Mouse (Mus musculus) MEL-GATA-1-ER (cell line): ENCODE results near the gene Lgals3bp.
"Not testable (repeated sequence)": the region's sequence is repeated elsewhere in the genome, so short reads cannot be mapped to it uniquely, and the experiment has no call there.

ENCODE experiments used
- DNase-seq: peaks from one replicate; pipeline ENCODE4 v3.0.0-alpha.2; 2012; ENCODE audit warnings: low read depth; ENCODE audit errors: extremely low read depth

Gene Lgals3bp

DNA sequence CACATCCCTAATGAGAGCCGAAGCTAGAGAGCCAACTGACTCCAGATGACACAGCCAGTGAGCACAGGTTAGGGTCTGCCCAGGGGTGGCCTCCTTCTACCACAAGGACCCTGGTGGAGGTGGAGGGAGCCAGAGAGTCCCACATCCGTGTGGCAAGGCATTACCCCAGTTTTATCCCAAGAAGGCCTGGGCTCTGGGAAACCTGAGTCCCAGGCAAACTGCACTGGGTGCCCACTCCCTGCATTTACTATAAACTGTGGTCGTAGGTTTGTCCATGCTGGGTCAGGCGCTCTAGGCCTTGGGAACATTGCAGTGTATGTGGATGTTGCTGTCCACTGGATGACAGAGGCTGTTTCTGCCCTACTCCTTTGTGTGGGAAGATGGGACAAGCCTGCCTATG, 697 bp downstream of the Lgals3bp start:
- DNase-seq, result no peak

DNA sequence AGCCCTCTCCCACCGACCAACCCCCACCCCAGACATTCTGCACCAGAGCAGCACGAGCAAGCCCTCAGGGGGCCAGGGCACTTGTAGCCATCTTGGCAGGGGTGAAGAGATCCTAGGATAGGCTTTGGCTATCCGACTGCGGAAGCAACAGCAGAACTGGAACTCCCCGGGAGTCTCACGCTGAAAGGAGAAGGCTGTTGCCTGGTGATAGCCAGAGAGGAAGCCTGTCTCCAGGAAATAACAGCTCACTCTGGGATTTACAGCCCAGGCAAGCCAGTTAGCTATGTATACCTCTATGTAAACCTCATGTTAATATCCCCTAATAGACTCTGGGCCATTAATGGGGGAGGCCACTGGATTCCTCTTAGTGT, 1.3 kb downstream of the Lgals3bp start:
- DNase-seq, result peak; percentile 72

DNA sequence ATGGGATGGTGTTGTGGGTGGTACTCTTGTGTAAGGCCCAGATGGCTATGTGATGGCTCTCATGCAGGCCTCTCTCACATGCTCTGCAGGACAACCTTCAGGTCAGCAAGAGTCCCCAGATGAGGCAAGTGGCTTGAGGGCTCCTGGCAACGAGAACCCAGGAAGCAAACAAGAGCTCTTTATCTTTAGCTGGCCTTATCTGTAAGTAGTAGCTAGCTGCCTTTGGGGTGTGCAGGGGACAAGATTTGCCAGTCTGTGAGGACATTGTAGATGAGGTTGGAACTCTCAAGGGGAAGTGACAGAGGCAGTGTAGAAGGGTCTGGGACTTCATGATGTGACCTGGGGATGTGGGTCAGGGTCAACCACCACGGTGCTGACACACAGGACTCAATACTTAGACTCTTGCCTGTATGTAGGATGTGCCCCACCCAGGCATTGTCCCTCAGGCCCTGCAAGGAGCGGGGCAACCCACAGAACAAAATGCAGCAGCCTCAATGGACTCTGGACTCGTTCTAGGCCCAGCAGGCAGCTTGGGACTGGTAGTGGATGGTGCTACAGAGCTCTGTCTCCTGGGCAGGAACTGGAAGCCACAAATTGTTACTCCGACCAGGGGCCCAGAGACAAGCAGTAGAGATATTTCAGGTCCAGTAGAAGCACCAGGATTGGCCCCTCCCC, 1.9 kb downstream of the Lgals3bp start:
- no peak for DNase-seq

DNA sequence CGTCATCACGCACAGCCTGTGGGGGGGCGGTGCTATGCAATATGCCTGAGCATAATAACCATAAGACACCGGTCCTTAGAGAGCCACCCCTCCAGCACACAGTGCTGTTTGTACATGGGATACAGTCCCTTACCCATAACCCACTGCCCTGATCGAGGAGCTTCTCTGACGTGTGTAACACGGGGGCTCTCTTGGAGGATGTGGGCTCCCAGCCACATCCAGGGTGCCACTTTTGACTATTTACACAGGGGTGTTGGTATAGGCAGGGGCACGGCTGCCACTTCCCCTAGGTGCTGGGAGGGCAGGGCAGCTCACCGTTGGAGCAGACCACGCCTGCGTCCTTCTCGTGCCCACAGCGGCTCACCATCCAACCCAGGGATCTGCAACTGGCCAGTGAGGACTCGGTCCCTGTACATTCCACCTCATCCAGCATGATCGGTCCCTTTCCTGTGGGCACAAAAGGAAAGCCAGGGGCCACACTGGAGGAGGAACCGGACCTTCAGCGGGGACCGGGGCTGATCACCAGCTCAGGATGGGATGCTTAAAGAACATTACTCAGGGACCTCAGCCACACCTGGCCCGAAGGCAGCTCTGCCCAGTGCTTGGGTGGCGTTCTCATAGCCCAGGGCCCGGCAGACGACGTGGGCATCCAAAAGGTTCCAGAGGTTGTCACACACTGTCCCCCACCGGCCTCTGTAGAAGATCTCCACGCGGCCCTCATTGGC, 3.9 kb downstream of the Lgals3bp start:
- DNase-seq, result no peak

DNA sequence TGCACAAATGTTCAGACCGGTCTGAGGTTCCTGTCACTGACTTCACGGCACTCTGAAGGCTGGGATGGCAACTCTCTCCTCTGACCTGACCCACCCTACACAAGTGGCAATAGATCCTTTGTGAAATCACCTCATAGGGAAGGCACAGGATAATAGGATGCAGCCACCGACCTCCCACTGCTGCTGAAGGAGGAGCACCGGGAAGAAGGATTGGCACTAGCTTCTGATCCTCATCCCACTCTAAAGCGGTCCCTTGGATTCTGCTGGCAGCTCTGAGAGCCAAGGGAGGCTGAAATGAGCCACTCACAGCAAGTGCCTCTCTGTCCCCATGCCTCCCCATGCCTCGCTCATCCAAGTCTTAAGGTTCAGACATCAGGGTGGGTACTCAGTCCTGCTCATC, 7.4 kb downstream of the Lgals3bp start:
- no peak for DNase-seq

DNA sequence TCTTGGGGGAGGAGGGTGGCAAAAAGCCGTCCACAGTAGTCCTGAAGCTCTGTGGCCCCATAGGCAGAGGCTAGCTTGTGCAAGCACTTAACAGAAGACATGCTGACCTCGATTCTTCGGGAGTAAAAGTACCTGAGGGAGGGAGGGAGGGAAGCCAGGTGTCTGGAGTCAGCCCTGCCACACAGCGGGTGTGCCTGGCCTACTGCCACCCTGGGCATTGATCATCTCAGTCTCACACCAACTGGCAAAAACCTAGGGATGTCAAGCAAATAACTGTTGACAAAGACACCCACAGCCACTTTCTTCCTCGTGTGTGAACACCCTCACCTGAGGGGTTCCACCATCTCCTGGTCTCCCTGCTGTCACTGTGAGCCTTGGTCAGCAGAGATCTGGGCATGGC, 7.9 kb downstream of the Lgals3bp start:
- no peak for DNase-seq

DNA sequence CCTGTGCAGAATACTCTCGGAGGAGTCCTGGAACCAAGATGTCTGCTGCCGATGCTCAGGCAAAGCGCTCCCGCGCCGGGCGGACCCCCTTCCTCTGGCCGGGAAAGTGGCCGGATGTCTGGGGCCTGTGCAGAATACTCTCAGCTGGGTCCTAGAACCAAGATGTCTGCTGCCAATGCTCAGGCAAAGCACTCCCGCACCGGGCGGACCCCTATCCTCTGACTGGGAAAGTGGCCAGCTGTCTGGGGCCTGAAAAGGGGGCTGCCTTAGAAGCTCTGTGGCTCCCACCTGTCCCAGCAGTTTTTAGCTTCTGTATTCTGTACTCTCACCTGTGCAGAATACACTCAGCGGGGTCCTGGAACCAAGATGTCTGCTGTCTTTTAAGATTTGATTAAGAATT, 14.1 kb downstream of the Lgals3bp start:
- DNase-seq, result not testable (repeated sequence)

DNA sequence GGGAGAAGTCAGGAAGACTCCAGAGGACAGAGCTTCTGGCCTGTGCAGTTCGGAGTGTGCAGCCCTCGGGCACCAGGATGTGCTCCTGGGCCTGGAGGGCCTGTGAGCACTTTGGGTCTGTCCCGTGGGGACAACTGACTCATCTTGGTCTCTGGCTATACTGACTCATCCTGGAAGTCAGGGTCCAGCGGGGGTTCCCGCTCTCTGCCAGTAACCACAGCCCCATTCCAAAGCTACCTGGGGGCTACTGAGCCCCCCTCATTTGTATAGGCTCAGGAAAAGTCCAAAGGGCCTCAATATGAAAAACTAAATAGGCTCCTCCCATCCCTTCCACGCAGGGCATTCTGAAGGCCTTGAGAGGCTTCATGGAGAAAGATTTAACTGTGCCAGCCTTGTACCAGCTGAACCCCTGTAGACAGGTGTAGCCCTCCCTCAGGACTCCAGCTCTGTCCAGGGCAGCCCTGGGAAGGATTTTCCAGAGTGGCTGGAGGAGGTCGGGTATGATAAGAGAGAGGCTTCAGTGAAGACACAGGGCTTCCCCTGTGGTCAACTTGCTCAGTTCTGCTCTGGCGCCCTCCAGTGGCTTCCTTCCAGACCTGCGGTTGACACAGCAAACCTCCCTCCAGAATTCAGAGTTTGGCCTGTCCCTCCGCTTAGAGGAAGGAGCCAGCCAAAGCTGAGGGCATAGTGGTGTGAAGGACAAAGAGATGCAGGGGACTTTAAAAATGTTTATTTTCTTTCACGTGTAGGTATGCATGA, 22.5 kb downstream of the Lgals3bp start:
- DNase-seq, result peak; percentile 57

DNA sequence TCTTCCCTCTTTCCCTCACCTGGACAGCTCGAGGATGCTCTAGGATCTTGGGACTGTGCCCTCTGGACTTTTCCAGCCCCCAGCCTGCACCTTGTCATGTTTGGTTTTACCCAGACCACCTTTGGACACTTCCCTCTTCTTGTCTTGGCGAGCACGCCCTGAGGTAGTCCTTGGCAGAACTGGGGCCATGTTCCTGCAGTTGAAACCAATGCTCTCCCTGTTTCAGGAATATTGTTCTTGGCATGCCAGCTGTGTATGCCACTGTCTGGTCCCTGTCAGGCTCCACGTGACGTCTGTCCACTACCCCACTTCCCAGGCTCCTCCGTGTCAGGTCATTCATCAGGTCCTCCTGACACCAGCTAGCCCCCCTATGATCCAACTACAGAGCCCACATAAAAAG, 23.2 kb downstream of the Lgals3bp start:
- no peak for DNase-seq

DNA sequence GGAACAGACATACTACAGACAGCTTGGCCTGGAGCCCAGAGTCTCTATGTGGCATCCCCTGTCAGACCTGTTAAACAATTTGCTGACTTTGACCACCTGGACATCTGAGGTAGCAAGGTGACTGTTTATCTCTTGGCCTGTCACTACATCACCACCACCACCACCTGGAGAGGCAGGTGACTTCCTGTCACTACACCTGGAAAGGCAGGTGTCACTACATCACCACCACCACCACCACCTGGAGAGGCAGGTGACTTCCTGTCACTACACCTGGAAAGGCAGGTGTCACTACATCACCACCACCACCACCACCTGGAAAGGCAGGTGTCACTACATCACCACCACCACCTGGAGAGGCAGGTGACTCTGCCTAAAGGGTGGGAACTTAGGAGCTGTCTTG, 25.6 kb downstream of the Lgals3bp start:
- DNase-seq, result not testable (repeated sequence)

DNA sequence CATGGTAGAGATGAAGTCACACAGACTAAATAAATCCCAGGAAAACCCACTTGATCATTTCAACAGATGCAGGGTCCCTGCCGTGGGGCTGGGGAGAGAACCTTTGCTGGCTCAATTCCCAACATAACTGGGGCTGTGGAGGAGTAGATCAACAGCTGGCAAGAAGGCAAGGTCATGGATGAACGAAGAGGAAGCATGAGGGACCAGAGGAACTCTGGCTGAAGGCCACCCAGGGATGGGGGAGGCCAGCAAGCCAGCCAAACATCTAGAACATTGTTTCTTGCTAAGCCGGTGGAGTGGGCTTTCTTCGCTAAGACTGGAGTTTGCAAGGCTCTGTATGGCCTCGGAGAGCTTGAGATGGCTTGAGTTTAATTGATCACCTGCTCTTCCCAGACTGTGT, 26.0 kb downstream of the Lgals3bp start:
- no peak for DNase-seq

DNA sequence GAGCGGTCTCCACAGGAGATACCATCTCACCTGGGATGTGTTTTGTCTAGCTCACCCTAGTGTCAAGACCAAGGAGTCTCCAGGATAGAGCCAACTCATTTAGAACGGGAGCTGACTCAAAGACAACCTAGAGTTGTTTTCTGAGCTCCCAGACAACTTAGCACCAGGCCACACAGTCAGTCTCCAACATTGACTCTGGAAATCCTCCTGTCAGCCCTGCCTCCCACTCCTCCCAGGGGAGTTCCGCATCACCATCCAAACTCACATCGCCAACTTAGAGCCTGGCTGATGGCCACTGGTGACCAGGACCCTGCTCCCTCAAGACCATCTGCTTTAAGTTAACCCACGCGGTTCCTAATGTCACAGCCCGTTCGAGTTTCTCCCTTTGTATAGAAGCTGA, 26.4 kb downstream of the Lgals3bp start:
- DNase-seq, result no peak

DNA sequence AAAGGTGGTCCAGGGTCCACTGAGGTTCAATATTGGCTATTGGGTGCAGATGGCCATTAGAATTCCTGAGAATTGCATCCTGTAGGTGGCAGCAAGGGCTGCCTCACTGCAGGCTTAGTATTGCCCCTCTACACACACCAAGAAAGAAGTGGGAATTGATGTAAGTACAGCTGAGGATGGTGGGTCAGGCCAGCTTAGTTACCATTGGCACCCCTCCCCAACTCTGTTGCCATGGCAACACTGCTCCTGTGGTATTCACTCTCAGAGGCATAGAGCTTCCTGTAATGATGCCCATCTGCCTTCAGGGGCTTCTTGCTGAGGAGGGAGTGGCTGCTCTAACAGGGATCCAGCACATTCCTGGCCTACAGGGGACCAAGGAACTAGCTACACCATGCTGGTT, 26.9 kb downstream of the Lgals3bp start:
- DNase-seq, result no peak

DNA sequence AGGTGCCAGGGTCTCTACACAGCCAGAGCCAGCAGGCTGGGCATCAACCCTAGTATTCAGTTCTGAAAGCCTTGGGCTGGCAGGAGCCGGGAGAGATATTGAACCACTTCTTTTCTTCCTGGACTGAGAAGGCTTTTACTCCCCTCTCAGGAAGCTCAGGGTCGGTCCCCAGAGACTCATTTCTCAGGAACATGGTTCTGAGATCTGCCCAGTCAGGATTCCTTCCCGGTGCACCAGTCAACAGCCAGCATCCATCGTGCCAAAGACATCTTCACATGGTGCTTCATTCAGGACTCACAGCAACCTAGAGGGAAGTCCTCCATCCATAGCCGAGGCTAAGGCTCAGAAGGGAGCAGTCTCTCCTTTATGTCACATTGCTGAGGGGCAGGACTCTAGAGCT, 27.4 kb downstream of the Lgals3bp start:
- no peak for DNase-seq

DNA sequence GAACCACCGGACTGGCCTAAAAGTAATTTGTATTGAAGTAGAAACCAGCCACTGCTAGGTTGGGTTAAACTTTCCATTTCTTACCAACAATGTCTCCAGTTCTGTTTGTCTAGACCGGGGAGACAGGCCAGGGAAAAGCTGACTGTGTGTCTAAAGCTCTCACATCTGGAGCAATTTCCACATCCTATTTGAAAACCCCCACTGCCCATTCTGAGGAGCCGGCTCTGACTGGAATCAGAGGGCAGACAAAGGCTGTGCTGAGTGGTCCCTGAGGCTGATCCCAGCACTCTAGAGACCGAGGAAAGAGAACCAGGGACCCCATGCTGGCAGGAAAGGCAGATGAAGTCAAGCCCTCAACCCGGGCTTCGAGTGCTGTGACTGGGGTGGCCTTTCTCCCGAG, 29.3 kb downstream of the Lgals3bp start:
- no peak for DNase-seq

DNA sequence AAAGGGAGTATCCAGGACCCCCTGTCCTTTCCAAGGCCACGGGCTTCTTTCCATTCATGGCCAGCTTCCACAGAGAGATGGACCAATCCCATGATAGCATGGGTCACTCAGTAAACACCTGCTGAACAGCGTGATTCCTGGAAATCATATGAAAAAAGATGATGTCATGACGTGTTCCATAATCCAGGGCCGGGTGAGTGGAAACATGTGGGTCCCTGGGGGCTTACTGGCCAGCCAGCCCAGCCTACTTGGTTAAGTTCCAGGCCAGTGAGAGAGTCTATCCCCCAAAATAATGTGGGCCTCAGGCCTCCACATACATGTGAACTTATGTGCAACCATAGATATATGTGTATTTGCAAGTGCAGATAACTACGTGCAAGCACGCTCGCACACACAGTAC, 30.0 kb downstream of the Lgals3bp start:
- no peak for DNase-seq

DNA sequence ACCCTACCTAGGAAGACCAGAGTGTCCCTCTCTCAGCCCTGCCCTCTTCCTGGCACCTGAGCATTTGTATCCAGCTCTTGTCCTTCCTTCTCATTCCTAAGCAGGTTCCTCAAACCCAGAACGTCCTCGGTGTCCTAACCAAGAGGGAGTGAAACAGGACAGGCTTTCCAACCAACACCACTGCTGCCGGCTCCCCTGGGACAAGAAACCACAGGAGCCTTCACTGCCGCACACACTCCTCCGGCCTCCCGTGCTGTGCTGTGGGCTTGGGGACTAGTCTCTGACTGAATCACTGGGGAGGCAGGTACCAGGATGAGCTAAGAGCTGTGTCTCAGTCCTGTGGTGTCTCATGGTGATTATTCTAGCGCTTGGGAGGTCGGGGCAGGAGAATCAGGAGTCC, 32.2 kb downstream of the Lgals3bp start:
- no peak for DNase-seq

DNA sequence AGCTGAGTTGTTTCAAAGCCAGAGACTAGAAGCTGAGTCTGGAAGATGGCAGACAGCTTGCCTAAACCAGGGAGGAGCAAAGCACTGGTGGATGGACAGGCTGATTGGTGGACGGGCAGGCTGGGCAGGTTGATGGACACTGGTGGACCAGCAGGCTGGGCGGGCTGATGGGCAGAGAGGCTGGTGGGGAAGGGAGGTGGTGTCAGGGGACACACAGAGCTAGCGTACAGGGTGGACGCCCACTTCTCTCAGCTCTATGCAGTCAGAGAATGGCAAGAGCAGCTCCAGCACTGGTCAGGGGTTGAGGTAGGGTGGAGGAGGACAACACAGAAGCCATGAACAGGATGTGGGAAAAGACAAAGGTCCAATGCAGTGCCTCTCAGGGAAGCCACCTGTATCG, 32.6 kb downstream of the Lgals3bp start:
- DNase-seq, result no peak

DNA sequence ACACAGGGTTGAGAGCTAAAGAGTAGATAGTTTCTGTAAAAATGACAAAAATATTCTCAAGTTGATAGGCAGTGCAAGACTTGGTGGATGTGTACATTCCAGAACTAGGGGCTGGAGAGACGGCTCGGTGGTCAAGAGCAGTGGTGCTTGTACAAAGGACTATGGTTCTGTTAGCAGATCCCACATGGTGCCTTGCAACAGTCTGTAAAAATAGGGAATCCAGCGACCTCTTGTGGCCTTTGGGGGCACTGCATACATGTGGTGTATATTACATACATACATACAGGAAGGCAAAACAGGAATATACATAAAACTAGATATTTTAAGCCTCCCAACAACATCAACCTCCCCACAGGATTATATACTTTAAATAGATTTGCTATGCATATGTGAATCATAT, 33.6 kb downstream of the Lgals3bp start:
- peak; percentile 36 for DNase-seq

DNA sequence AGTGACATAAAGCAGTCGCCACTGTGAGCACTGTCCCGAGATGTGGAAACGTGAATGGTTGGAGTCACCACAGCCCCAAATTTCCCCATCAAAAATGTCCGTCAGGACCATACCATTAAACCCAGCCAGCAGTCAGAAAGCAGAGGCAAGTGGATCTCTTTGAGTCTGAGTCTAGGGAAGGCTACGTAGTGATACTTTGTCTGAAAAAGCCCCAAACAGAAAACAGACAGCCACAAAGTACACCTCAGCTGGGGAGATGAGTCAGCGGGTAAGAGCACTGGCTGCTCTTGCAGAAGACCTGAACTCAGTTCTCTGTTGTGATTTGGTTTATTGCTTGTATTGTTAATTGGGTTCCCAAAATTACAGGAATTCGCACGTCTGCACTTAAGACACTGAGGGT, 35.3 kb downstream of the Lgals3bp start:
- DNase-seq, result no peak

DNA sequence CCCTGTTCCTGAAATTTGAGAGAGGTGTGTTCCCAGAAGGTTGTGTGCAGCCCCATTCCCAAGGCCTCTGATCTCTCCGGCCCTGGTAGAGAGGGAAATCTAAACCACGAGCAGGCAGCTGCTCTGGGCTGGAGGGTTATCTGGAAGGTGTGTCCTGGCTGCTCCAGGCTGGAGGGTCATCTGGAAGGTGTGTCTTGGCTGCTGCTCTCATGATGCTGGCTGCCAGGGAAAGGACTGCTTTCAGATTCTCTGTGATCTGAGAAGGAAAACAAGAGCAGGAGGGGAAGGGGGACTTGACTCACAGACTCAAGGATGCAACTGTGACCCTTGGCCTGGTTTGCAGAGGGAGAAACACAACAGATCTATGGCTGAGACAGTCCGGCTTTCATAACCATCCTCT, 35.8 kb downstream of the Lgals3bp start:
- DNase-seq, result no peak

DNA sequence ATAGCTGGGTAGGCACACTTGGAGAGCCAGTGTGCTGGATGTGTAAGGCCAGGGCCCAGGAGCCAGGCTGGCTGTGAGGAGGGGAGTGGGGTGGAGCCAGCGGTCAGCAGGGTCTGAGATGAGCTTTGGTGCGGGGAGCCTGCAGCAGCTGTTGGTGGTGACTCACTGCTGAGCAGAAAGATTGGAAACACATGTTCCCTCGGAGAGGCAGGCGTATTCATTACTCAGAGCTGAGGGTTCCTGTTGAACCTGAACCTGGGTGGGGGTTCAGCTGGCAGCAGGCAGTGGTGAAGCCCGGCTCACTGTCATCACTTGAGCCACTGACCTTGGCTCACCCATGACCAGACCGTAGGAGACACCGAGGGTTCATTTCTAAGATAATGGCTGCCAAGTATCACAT, 36.7 kb downstream of the Lgals3bp start:
- DNase-seq, result no peak

DNA sequence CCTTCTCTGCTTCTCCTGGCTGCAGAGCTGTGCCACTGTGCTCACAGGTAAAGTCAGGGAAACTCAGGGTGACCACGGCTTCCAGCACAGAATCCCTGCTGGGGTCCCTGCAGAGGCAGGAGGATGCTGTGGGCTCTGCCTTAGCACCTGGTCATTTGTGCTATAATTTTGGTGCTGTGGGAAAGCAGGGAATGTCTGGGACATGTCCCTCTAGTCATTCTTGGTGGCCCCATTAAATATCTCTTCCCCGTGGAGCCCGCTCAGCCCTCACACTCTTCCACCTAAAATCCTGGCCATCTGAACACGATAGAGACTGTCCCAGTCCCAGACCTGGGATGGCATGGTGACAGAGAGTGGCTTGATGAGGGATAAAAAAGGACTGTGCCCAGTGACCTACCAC, 37.9 kb downstream of the Lgals3bp start:
- no peak for DNase-seq
